Mouse (Mus musculus) myocyte (in vitro differentiated cells): Measurements from ENCODE around the gene Egln1. TPM values are rescaled to one million over a fixed set of nuclear protein-coding genes. Genes with fewer than 3 reads are reported as not detected.

Source experiments
- H3K27me3 ChIP-seq: one replicate; pipeline ENCODE4 v1.6.1; 2011; ENCODE audit not compliant: control insufficient read depth, insufficient read depth, insufficient read length
- H3K36me3 ChIP-seq: one replicate; pipeline ENCODE4 v1.6.1; 2011; ENCODE audit not compliant: control insufficient read depth, insufficient read depth
- H3K4me2 ChIP-seq: one replicate; pipeline ENCODE4 v1.6.1; 2011; ENCODE audit warnings: low read depth, control low read depth
- H3K4me3 ChIP-seq: one replicate; pipeline ENCODE4 v1.5.1; 2011; ENCODE audit warnings: mild to moderate bottlenecking, control low read depth, moderate library complexity
- H3K79me2 ChIP-seq: one replicate; pipeline ENCODE4 v1.6.1; 2011; ENCODE audit not compliant: control insufficient read depth, insufficient read depth
- H3ac ChIP-seq: one replicate; pipeline ENCODE4 v1.6.1; 2011; ENCODE audit not compliant: control insufficient read depth, insufficient read length
- CEBPB ChIP-seq: IDR thresholded peaks from 2 replicates; pipeline ENCODE4 v1.6.1; 2011; ENCODE audit warnings: mild to moderate bottlenecking, moderate library complexity; ENCODE audit not compliant: poor library complexity, insufficient read depth, severe bottlenecking
- E2F4 ChIP-seq: IDR thresholded peaks from one replicate; pipeline ENCODE4 v1.6.1; 2011; ENCODE audit warnings: mild to moderate bottlenecking, control low read depth, moderate library complexity; ENCODE audit not compliant: insufficient read depth
- MAX ChIP-seq: IDR thresholded peaks from one replicate; pipeline ENCODE4 v1.6.1; 2011; ENCODE audit warnings: low read depth, mild to moderate bottlenecking, control low read depth
- MYOD1 ChIP-seq, 3 experiments: IDR thresholded peaks; one replicate each; pipeline ENCODE4 v1.6.1; 2011; ENCODE audit warnings: control low read depth in 2 of 3, low read depth in 2 of 3, mild to moderate bottlenecking in 2 of 3, moderate library complexity in 1 of 3; ENCODE audit not compliant: insufficient read length in 2 of 3, control insufficient read depth in 1 of 3
- MYOG ChIP-seq, 3 experiments: IDR thresholded peaks; one replicate each; pipeline ENCODE4 v1.6.1; 2011; ENCODE audit warnings: control low read depth in 2 of 3, low read depth in 2 of 3, mild to moderate bottlenecking in 2 of 3; ENCODE audit not compliant: insufficient read length in 2 of 3, control insufficient read depth in 1 of 3, insufficient read depth in 1 of 3
- POLR2A ChIP-seq: IDR thresholded peaks from one replicate; pipeline ENCODE4 v1.6.1; 2011; ENCODE audit warnings: low read depth, mild to moderate bottlenecking, control low read depth, moderate library complexity; ENCODE audit not compliant: insufficient read length
- POLR2AphosphoS2 ChIP-seq: IDR thresholded peaks from one replicate; pipeline ENCODE4 v1.6.1; 2011; ENCODE audit warnings: low read depth, control low read depth; ENCODE audit not compliant: insufficient read length
- REST ChIP-seq: IDR thresholded peaks from one replicate; pipeline ENCODE4 v1.6.1; 2011; ENCODE audit warnings: mild to moderate bottlenecking, control low read depth, moderate library complexity; ENCODE audit not compliant: insufficient read depth, insufficient read length
- SRF ChIP-seq: IDR thresholded peaks from one replicate; pipeline ENCODE4 v1.6.1; 2011; ENCODE audit warnings: low read depth; ENCODE audit not compliant: control insufficient read depth, insufficient read length
- TCF12 ChIP-seq: IDR thresholded peaks from one replicate; pipeline ENCODE4 v1.6.1; 2011; ENCODE audit warnings: mild to moderate bottlenecking, control low read depth; ENCODE audit not compliant: poor library complexity, insufficient read depth, severe bottlenecking
- TCF3 ChIP-seq: IDR thresholded peaks from one replicate; pipeline ENCODE4 v1.6.1; 2011; ENCODE audit warnings: low read depth, control low read depth; ENCODE audit not compliant: insufficient read length
- USF1 ChIP-seq: IDR thresholded peaks from one replicate; pipeline ENCODE4 v1.6.1; 2011; ENCODE audit warnings: low read depth, mild to moderate bottlenecking, control low read depth, moderate library complexity
- polyA plus RNA-seq: library from polyadenylated mRNA; unstranded; fragments of >200 nt; fragmentation: generic; extraction: Trizol; gene quantifications from one replicate; pipeline ENCODE4 v1.2.1, GENCODE M21; 2012; ENCODE audit warnings: missing spikeins

Egln1 gene
- 35.8 TPM for polyA plus RNA-seq

GRCm38 (mm10) chr8:124949209-124950068, at the start of gene Egln1:
TSS of gene Egln1 (minus strand) at chr8:124949324.
- Histone ChIP-seq H3ac (peak within 1 kb of the TSS; percentile 94), H3K79me2 (peaks cover 46% of the 10 kb centered on the region), H3K4me2 (peak within 1 kb of the TSS; percentile 89), H3K4me3 (peak within 1 kb of the TSS; percentile 94), H3K27me3 (no peaks in the 10 kb centered on the region), H3K36me3 (no peaks in the 10 kb centered on the region)
- TF ChIP-seq TCF3 (no peak), MYOG (IDR thresholded peaks at IDR 0.05; ENCODE audit: control insufficient read depth in 1 of 3, insufficient read depth in 1 of 3, insufficient read length in 2 of 3, low read depth in 2 of 3) (peak in 1 of 3 experiments; percentile 53), MYOD1 (IDR thresholded peaks at IDR 0.05; ENCODE audit: control insufficient read depth in 1 of 3, insufficient read length in 2 of 3, low read depth in 2 of 3) (peak in 1 of 3 experiments; percentile 61), TCF12 (no peak), POLR2A (peak; percentile 69), POLR2AphosphoS2 (peak; percentile 59)

DNA sequence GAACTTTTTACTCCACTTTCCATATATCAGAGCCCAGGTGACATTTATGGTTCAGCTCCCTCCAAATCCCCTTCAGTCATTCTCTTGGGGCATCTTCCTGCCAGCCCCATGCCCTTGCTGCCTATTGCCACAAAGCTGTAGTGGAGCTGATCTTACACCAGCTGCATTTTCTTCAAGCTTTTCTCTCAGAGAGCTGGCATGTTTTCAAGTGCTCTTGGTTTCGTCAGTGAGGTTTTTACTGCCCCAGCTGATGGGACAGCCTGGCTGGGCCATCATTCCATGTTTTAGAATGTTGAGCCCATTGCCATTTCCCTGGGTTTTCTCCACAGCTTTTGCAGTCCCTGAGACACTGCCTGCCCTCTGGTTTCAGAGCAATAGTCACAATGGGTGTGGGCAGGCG, 46.7 kb upstream of the Egln1 start:
- Histone ChIP-seq H3K4me2 (no peak overlapping the region), H3K27me3 (peaks cover 27% of the 10 kb centered on the region), H3ac (no peak overlapping the region), H3K4me3 (no peak overlapping the region), H3K79me2 (no peaks in the 10 kb centered on the region), H3K36me3 (no peaks in the 10 kb centered on the region)
- TF ChIP-seq TCF12 (no peak), SRF (no peak), MYOG (IDR thresholded peaks at IDR 0.05; ENCODE audit: control insufficient read depth in 1 of 3, insufficient read depth in 1 of 3, insufficient read length in 2 of 3, low read depth in 2 of 3) (no peak), TCF3 (no peak), MYOD1 (IDR thresholded peaks at IDR 0.05; ENCODE audit: control insufficient read depth in 1 of 3, insufficient read length in 2 of 3, low read depth in 2 of 3) (no peak), POLR2AphosphoS2 (no peak), USF1 (no peak), POLR2A (no peak), REST (no peak), MAX (no peak), CEBPB (no peak)

DNA sequence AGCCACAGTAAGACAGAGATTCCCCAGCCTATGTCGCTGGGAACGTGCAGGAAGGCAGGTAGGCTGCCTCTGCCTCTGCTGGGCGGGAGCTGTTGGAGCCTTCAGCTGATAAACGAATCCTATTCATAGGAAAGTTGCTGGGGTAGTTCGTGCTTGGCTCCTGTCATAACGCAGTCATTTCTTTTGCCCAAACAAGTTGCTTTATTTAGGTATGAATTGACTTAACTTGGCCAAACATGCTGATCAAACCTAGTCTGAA, 42.5 kb upstream of the Egln1 start:
- TF ChIP-seq TCF12 (no peak), E2F4 (no peak)
- H3K4me3 ChIP-seq = no peak overlapping the region

DNA sequence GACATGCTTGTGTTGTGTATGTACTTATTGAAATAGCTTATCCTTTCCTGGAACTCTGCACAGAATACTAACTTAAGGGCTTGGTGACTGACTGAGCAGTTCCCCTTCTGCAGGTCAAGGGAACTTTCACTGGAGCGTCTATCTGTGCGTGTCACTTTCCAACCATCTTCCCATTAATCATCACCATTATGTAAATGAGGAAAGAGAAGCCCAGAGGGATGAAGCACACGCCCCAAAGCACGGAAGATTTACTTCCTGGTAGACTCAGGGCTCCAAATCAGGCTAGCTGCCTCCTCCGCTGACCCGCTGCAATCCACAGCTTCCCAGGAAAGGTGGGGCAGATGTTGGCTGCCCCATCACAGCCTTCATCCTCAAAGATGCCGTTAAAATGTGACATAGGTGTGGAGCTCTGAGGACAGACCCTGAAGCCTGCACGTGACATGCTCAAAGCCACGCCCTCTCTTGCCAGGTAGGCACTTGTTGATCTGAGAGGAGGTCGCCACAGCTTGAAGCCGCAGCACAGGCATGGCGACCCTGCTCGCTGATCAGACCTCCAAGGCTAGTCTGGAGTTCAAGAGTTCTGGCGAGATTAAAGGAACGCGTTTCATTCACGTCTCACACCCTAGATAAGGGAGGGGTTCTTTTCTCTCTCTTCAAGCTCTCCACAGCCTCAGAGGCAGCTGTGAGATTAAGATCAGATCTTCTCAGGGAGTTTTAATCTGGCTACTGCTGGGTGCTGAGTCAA, 42.0 kb upstream of the Egln1 start:
- no peaks in the 10 kb centered on the region for H3K36me3 ChIP-seq
- H3K27me3 ChIP-seq = peaks cover 35% of the 10 kb centered on the region
- no peak for TF ChIP-seq USF1
- TF ChIP-seq TCF3 = no peak
- no peak for TF ChIP-seq MYOD1 (IDR thresholded peaks at IDR 0.05; ENCODE audit: control insufficient read depth in 1 of 3, insufficient read length in 2 of 3, low read depth in 2 of 3)
- no peak for TF ChIP-seq POLR2A
- TF ChIP-seq MYOG (IDR thresholded peaks at IDR 0.05; ENCODE audit: control insufficient read depth in 1 of 3, insufficient read depth in 1 of 3, insufficient read length in 2 of 3, low read depth in 2 of 3) = no peak
- no peak for TF ChIP-seq TCF12
- TF ChIP-seq MAX = no peak
- H3K4me3 ChIP-seq = no peak overlapping the region
- no peaks in the 10 kb centered on the region for H3K79me2 ChIP-seq
- no peak overlapping the region for H3ac ChIP-seq
- H3K4me2 ChIP-seq = no peak overlapping the region

More for the DNA sequence above, 42.5 kb upstream of the Egln1 start:
- Histone ChIP-seq H3K27me3 (peaks cover 30% of the 10 kb centered on the region), H3ac (no peak overlapping the region), H3K4me2 (no peak overlapping the region), H3K36me3 (no peaks in the 10 kb centered on the region), H3K79me2 (no peaks in the 10 kb centered on the region)

- H3ac ChIP-seq = no peak overlapping the region
- H3K36me3 ChIP-seq = no peaks in the 10 kb centered on the region
- no peaks in the 10 kb centered on the region for H3K79me2 ChIP-seq
- no peak overlapping the region for H3K4me3 ChIP-seq
- TF ChIP-seq MAX = no peak
- TF ChIP-seq REST = no peak
- no peak for TF ChIP-seq SRF
- TF ChIP-seq POLR2A = no peak
- no peaks in the 10 kb centered on the region for H3K27me3 ChIP-seq
- H3K4me2 ChIP-seq = no peak overlapping the region
These were observed 31.7 kb upstream of the Egln1 start for GRCm38 (mm10) chr8:124980828-124981227.
